Mouse (Mus musculus) hindbrain, embryonic 16.5 days (tissue): Measurements from ENCODE around the gene Wnk4. TPM values are rescaled to one million over a fixed set of nuclear protein-coding genes. Genes with fewer than 3 reads are reported as not detected.
A peak's percentile ranks its signal among the peaks of the same experiment; 100 is the strongest.

Experiments
- ATAC-seq: fragments of 200-750 bp; cut with Nextera tagmentation; 2 replicates; pipeline ENCODE4 v1.8.0; 2017; ENCODE audit warnings: moderate TSS enrichment, moderate library complexity
- H3K27ac ChIP-seq: fragments of 300-500 bp; sonication (generic); 2 replicates; pipeline ENCODE4 v1.5.1; 2014; ENCODE audit warnings: low read depth, mild to moderate bottlenecking, control low read depth, low read length, moderate library complexity
- H3K27me3 ChIP-seq: fragments of 300-500 bp; sonication (generic); replicated peaks from 2 replicates; pipeline ENCODE4 v1.6.1; 2014; ENCODE audit warnings: low read length; ENCODE audit not compliant: control insufficient read depth, insufficient read depth
- H3K36me3 ChIP-seq: fragments of 300-500 bp; sonication (generic); 2 replicates; pipeline ENCODE4 v1.6.1; 2014; ENCODE audit warnings: mild to moderate bottlenecking, low read length, moderate library complexity, mixed read lengths; ENCODE audit not compliant: control insufficient read depth, insufficient read depth
- H3K4me1 ChIP-seq: fragments of 300-500 bp; sonication (generic); 2 replicates; pipeline ENCODE4 v1.6.1; 2014; ENCODE audit warnings: low read depth, low read length; ENCODE audit not compliant: control insufficient read depth, insufficient read depth
- H3K4me2 ChIP-seq: fragments of 300-500 bp; sonication (generic); 2 replicates; pipeline ENCODE4 v1.6.1; 2014; ENCODE audit warnings: mild to moderate bottlenecking, low read length, control low read depth, moderate library complexity
- H3K4me3 ChIP-seq: fragments of 300-500 bp; sonication (generic); 2 replicates; pipeline ENCODE4 v1.5.1; 2014; ENCODE audit warnings: mild to moderate bottlenecking, low read length, control low read depth, moderate library complexity
- H3K9ac ChIP-seq: fragments of 300-500 bp; sonication (generic); 2 replicates; pipeline ENCODE4 v1.6.1; 2014; ENCODE audit warnings: low read depth, mild to moderate bottlenecking, control low read depth, low read length, moderate library complexity
- H3K9me3 ChIP-seq: fragments of 300-500 bp; sonication (generic); 2 replicates; pipeline ENCODE4 v1.6.1; 2014; ENCODE audit warnings: mild to moderate bottlenecking, low read length, moderate library complexity; ENCODE audit not compliant: control insufficient read depth
- WGBS: fragments of 180-500 bp; shearing (Covaris S2); extraction: QIAGEN DNeasy Blood & Tissue Kit; methylation state at CpG from one replicate; pipeline ENCODE4 v1.1.7; 2014; 5-methylcytosine and 5-hydroxymethylcytosine counted together
- polyA plus RNA-seq: library from polyadenylated mRNA; unstranded; fragments of >200 nt; fragmentation: Nextera tagmentation; extraction: Ambion mirVana; gene quantifications from 2 replicates; pipeline ENCODE4 v1.2.1, GENCODE M21; 2015

Wnk4 gene
- polyA plus RNA-seq, 1 experiment from 2014 or later: 7.2 TPM

DNA sequence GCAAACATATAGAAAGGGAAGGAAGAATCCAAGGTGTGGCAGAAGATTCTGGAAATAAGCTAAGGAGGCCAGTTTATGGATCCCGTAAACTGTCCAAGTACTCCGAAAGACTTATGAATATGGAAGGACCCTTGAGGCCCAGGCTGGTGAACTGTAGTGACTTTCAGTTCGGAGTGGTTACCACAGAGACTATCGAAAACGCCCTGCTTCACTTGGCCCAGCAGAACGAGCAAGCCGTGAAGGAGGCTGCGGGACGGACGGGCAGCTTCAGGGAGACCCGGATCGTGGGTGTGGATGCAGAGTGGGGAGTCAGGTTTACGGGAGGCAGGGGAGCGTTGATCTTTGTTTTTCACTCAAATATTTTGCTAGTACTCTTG is 18.8 kb downstream of the Wnk4 start:
- H3K4me3 ChIP-seq: peak overlapping the region; percentile 54
- ATAC-seq: no peak; the same call in 1 of the 2 replicates
- H3K9ac ChIP-seq: peak overlapping the region; percentile 29
- no peaks in the 10 kb centered on the region for H3K36me3 ChIP-seq
- peaks cover 24% of the 10 kb centered on the region for H3K4me1 ChIP-seq
- WGBS: 63% methylated on average over 14 of the region's 14 CpGs
- no peaks in the 10 kb centered on the region for H3K9me3 ChIP-seq
- no peaks in the 10 kb centered on the region for H3K27me3 ChIP-seq
- peak overlapping the region; percentile 78 for H3K4me2 ChIP-seq
- no peak overlapping the region for H3K27ac ChIP-seq

DNA sequence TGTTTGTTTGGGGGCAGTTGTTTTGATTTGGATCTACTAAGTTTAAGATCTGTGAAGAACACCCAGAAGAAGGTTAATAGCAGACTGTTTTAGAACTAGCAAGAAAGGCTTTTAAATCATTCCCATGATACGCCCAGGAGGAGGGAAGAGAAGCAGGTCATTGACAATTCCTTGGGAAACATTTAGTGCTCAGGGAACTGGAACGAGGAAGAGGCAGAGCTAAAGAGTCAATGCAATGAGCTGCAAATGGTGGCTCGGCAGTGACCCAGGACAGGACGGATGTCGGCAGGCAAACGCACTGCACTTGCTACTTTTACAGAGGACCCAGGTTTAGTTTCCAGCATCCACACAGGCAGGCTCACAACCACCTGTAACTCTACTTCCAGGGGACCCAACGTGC is 20.5 kb downstream of the Wnk4 start:
- whole genome bisulfite sequencing: 37% methylated on average over 7 of the region's 7 CpGs

DNA sequence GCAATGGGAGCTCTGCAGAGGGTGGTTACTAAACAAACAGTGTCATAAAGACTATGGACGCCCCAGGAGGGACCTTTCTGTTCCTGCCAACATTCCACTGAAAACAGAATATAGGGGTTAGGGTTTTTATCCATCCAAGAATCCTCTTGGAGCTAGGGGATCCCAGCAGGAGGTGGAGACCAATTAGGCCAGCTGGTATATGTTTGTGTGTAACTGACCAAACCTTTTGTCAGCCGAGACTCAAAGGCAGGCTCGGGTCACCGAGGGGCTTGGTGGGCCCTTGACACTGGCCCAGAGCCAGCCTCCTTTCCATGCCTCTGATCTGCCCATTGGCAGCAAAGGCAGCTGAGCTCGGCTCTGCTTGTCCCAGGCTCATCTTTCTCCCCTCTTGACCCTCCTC is 22.5 kb downstream of the Wnk4 start:
- Histone ChIP-seq H3K4me3 (no peak overlapping the region), H3K4me2 (no peak overlapping the region), H3K9ac (no peak overlapping the region), H3K9me3 (no peaks in the 10 kb centered on the region), H3K4me1 (peaks cover 8% of the 10 kb centered on the region), H3K27ac (no peak overlapping the region), H3K36me3 (no peaks in the 10 kb centered on the region), H3K27me3 (no peaks in the 10 kb centered on the region)
- 32% methylated on average over 5 of the region's 5 CpGs for WGBS
- ATAC-seq: no peak

More for the DNA sequence above, 20.5 kb downstream of the Wnk4 start:
- Histone ChIP-seq H3K4me2 (no peak overlapping the region), H3K4me1 (peaks cover 24% of the 10 kb centered on the region), H3K27me3 (no peaks in the 10 kb centered on the region), H3K27ac (no peak overlapping the region), H3K9ac (no peak overlapping the region), H3K36me3 (no peaks in the 10 kb centered on the region), H3K9me3 (no peaks in the 10 kb centered on the region), H3K4me3 (no peak overlapping the region)
- ATAC-seq: no peak

DNA sequence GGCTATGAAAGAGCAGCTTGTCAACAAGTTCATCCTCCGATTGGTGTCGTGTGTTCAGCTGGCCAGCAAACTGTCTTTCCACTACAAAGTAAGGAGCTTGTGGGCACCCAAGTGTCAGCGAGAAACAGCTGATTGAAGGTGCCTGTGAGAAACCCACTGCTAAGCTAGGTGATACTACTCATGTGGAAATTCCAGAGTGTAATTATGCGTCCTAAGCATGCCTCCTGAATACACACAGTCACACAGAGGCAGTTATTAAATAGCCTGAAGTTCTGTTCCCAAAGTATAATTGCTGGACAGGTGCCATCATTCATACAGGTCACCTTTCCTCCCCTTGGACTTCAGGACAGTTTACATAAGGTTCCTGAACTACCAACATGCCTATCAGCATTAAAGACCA is 23.4 kb downstream of the Wnk4 start:
- peaks cover 3% of the 10 kb centered on the region; the same call in 1 of the 2 replicates for H3K36me3 ChIP-seq
- no peak overlapping the region for H3K4me3 ChIP-seq
- WGBS: 71% methylated on average over 4 of the region's 4 CpGs
- H3K9me3 ChIP-seq: no peaks in the 10 kb centered on the region
- H3K4me1 ChIP-seq: peaks cover 5% of the 10 kb centered on the region
- no peak overlapping the region for H3K27ac ChIP-seq
- H3K4me2 ChIP-seq: no peak overlapping the region
- H3K27me3 ChIP-seq: no peaks in the 10 kb centered on the region
- no peak overlapping the region for H3K9ac ChIP-seq
- no peak for ATAC-seq

DNA sequence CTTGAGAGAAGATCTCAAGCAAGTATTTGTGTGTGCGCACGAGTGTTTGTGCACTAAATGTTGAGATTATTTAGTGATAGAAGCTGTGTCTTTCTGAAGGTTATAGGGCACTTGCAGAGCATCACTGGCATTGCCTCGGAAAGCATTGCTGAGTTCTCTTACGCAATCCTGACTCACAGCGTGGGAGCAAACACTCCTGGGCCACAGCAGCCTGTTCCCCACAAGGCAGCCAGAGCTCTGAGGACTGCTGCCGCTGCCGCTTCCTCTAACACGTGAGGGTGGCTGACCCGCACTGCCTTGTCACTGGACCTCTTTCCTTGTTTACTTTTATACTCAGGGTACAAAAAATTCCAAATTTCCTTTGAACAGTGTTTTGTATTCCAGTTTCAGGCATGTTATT is 26.9 kb downstream of the Wnk4 start:
- Histone ChIP-seq H3K27me3 (no peaks in the 10 kb centered on the region), H3K4me1 (no peaks in the 10 kb centered on the region), H3K9me3 (no peaks in the 10 kb centered on the region), H3K4me3 (no peak overlapping the region), H3K9ac (no peak overlapping the region), H3K36me3 (peaks cover 15% of the 10 kb centered on the region), H3K4me2 (no peak overlapping the region), H3K27ac (no peak overlapping the region)
- ATAC-seq: no peak
- 78% methylated on average over 9 of the region's 9 CpGs for WGBS

DNA sequence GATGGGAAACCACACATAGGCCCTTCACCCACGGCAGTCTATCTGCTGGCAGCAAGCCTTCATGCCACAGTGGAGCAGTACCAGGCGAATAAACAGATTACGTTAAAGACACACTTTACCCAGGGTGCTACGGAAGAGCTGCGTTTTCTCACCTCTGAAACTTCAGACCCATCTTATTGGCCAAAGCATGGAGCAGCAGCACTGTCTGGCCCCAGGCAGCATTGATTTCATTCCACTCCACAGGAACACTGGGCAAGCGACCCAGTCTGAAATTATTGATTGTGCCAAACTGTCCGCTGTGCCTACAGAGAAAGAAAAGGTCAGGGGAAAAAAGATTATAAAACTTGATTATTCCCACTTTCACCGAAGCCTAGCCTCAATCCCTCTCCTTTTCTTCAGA is 30.9 kb downstream of the Wnk4 start:
- WGBS: 96% methylated on average over 8 of the region's 8 CpGs
- no peaks in the 10 kb centered on the region for H3K9me3 ChIP-seq
- H3K27ac ChIP-seq: no peak overlapping the region
- no peak for ATAC-seq
- H3K9ac ChIP-seq: no peak overlapping the region
- no peak overlapping the region for H3K4me3 ChIP-seq
- H3K27me3 ChIP-seq: no peaks in the 10 kb centered on the region
- H3K4me2 ChIP-seq: no peak overlapping the region
- H3K4me1 ChIP-seq: no peaks in the 10 kb centered on the region
- peaks cover 21% of the 10 kb centered on the region for H3K36me3 ChIP-seq

DNA sequence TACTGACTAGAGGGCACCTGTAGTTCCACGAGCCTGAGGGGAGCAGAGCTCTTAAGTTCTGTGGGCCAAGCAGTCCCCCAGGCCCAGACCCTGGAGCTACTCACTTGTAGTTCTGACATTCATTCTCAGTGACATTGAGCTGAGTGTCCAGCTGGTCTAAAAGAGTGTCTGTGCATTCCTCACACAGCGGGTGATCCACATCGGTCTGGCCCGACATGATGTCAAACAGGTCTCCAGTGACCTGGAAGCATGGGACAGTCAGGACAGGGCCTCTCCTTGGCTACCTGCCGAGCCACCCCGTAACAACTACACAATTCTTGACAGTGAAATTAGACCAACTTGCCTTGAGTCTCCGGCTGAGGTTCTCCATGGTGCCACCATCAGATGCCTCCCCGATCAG is 34.8 kb downstream of the Wnk4 start:
- WGBS: 89% methylated on average over 8 of the region's 8 CpGs
- Histone ChIP-seq H3K27ac (no peak overlapping the region), H3K4me1 (peaks cover under 1% of the 10 kb centered on the region; the same call in 1 of the 2 replicates), H3K27me3 (no peaks in the 10 kb centered on the region), H3K4me3 (no peak overlapping the region), H3K9ac (no peak overlapping the region), H3K9me3 (no peaks in the 10 kb centered on the region), H3K4me2 (no peak overlapping the region), H3K36me3 (peaks cover 16% of the 10 kb centered on the region)
- ATAC-seq: no peak

DNA sequence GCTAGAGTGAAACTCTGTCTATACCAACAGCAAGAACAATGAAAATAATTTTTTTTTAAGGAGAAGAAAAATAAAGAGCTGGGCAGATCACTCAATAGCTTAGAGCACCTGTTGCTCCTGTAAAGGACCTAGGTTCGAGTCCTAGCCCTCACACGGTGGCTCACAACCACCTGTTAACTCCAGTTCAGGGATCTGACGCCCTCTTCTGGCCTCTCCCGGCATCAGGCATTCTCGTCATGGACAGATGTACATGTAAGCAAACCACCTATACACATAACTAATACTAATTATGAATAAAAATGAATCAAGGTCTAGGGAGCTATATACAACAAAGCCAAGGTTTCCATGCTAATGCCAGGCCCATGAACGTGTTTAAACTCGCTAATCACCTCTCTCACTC is 40.5 kb downstream of the Wnk4 start:
- H3K9me3 ChIP-seq: no peaks in the 10 kb centered on the region
- H3K4me2 ChIP-seq: peak overlapping the region; percentile 99
- H3K27ac ChIP-seq: no peak overlapping the region
- peaks cover 16% of the 10 kb centered on the region for H3K4me1 ChIP-seq
- H3K9ac ChIP-seq: peak overlapping the region; percentile 90
- no peaks in the 10 kb centered on the region for H3K27me3 ChIP-seq
- peak overlapping the region; percentile 97 for H3K4me3 ChIP-seq
- peaks cover 4% of the 10 kb centered on the region; the same call in 1 of the 2 replicates for H3K36me3 ChIP-seq
- 65% methylated on average over 7 of the region's 7 CpGs for WGBS
- ATAC-seq: no peak

DNA sequence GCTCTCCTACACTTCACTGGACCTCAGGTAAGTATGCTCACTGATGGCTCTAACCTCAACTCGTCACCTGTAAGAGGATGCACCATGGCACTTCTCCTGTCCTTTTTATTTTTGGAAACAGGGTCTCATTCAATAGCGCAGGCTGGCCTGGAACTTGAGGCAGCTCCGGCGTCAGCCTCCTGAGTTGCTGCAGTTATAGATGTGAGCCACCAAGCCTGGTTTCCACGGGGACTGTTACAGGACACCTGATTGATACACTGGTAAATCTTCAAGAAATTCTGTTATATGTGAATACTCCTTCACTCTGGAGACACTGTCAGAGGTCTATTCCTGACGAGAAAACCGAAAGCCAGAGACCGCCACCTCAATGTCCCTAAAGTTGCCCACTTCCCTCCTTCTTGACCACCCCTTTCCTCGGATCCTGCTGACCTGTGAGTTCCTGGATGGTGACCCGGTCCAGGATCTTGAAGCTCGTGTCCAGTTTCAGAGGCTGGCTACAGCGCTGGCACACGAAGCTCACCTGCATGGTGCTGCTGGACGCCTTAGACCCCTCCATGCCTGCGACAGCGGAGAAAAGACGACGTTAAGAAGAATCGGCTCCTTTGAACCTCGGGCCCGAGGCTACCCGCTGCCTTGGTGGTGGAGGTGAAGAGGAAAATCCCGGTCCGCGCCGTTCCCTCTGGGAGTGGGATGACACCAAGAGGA is 41.1 kb downstream of the Wnk4 start:
- peak overlapping the region; percentile 80 for H3K27ac ChIP-seq
- H3K4me3 ChIP-seq: peak overlapping the region; percentile 97
- ATAC-seq: no peak; the same call in 1 of the 2 replicates
- peaks cover 4% of the 10 kb centered on the region; the same call in 1 of the 2 replicates for H3K36me3 ChIP-seq
- H3K27me3 ChIP-seq: no peaks in the 10 kb centered on the region
- peaks cover 16% of the 10 kb centered on the region for H3K4me1 ChIP-seq
- peak overlapping the region; percentile 90 for H3K9ac ChIP-seq
- no peaks in the 10 kb centered on the region for H3K9me3 ChIP-seq
- WGBS: 13% methylated on average over 26 of the region's 26 CpGs
- peak overlapping the region; percentile 99 for H3K4me2 ChIP-seq
